Mouse (Mus musculus) inflammation-experienced regulatory T-cells, adult 6 months (primary cell): ENCODE measurements around the gene Slc25a25. TPM values are rescaled to one million over a fixed set of nuclear protein-coding genes. Genes with fewer than 3 reads are reported as not detected.

Experiments
- ATAC-seq: one replicate; pipeline ENCODE4 v1.8.0; 2017
- polyA plus RNA-seq, 3 experiments: library from polyadenylated mRNA; unstranded; fragments of 100-300 nt; shearing (Covaris generic); gene quantifications; one replicate each; pipeline ENCODE4 v1.2.1; 2017

Gene Slc25a25
- polyA plus RNA-seq, 3 experiments from 2014 or later = 2.2 to 4.4 (median 4.3) TPM

DNA sequence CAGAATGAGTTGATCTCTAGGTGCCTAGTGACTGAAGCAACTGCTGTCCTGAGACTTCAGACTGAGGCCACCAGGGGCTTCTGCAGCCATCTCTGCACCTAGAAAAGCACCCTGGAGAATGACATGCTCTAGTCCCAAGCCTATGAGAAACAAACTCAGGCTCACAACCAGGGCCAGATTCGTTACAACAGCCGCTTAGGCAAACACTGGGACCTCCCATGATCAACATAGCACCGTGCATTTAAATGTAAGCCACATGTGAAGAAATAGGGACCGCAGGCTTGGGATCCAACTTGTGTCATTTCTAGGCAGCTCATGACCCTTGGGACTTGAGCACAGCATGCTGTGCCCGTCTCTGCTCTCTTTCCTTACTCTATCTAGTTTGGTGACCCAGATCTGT, 23.5 kb downstream of the Slc25a25 start:
- ATAC-seq = no peak

DNA sequence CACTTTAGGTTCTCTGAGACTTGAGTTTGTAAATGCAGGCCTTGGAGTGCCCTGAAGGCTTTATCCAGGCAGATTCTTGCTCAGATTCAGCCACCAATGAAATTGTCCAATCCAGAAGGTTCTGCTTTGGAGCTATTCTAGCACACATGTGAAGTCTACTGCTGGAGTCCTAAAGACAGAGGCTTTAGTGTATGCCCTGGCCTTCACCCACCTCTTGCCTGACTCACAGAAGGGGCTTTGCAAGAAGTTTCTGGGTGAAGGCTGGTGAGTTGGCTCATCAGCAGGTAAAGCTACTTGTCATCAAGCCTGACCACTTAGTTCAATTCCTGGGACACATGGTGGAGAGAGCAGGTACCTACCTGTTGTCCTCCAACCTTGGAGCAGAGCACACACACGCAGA, 25.1 kb downstream of the Slc25a25 start:
- ATAC-seq = no peak

DNA sequence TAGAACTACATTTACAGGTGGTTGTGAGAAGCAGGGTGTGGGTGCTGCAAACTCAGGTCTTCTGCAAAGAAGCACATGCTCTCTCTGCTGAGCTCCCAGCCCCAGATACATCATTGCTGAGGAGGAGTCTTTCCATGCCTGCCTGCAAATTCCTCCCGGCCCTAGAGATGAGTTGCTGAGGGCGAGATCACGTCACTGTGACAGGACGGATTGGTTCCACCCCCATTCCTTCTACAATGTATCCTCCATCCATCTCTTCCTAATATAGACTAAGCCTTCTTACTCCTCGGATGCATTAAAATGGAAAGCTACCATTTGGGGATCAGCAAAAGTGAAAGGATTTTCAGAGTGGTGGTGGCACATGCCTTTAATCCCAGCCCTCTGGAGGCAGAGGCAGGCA, 25.7 kb downstream of the Slc25a25 start:
- no peak for ATAC-seq

GRCm38 (mm10) chr2:32424796-32425195, 26.4 kb downstream of the Slc25a25 start:
- ATAC-seq = no peak

DNA sequence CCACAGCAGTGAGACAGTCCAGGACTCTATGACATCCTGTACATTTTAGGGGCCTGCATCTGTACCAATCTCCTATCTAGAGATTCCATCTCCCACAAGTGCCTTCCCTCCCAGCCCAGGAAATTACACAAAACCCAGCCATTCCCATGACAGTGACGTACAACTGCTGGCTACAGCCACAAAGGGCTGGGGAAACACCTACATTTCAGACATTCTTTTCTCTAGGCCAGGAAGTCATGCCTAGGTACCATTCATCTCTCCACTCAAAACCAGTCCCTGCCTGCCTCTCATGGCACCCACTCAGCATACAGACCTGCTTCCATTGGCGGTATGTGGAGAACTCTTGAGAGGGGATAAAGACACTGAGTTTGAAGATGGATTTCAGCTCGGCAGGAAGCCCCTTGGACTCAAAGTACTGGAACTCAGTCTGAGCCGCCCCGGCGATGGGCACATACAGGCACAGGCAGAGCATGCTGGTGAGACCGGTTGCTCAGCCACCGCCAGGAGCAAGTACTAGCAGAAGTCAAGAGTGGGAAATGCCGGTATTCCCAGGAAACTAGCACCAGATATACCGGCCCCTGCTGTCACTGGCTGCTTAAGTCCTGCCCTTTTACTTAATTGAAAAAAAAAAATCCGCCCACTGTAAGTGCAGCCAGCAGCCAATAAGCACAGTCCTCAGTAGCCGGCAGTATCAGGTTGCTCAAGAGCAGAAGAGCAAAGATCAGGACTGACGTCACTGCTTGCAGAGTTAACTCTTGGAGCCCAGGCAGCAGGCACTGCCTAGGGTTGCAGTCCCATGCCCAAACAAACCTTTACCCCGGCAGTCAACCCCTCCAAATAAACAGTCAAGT, 27.5 kb downstream of the Slc25a25 start:
- peak; percentile 79 for ATAC-seq

GRCm38 (mm10) chr2:32421851-32422251, 29.4 kb downstream of the Slc25a25 start:
- ATAC-seq = no peak

- no peak for ATAC-seq
Observed at GRCm38 (mm10) chr2:32420647-32421046, 30.6 kb downstream of the Slc25a25 start.

DNA sequence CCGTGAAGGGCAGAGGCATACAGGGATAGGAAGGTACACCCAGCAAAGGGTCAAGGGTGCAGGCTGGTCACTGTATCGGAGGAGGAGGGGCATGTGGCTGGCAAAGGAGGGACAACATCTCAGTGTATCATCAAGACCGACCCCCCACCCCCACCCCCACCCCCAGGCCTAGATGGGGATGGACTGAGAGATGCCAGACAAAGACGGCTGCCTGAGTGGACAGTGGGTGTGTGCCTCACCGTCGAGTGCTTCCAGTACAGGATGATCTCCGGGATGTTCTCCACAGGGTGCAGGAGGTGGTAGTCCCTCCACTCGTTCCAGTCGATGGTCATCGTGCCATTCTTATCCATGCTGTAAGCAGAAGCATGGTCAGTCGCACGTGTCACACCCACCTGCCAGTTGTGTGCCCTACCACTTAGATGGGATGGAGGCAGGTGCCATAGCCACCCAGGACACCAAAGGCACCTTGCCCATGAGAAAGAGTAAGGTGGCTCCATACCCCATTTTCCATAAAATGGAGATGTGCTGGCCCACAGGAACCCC, 31.1 kb downstream of the Slc25a25 start:
- no peak for ATAC-seq

- ATAC-seq = no peak
Observed at GRCm38 (mm10) chr2:32419359-32419758, 31.9 kb downstream of the Slc25a25 start.

- no peak for ATAC-seq
Observed at GRCm38 (mm10) chr2:32418430-32419151, 32.7 kb downstream of the Slc25a25 start.

DNA sequence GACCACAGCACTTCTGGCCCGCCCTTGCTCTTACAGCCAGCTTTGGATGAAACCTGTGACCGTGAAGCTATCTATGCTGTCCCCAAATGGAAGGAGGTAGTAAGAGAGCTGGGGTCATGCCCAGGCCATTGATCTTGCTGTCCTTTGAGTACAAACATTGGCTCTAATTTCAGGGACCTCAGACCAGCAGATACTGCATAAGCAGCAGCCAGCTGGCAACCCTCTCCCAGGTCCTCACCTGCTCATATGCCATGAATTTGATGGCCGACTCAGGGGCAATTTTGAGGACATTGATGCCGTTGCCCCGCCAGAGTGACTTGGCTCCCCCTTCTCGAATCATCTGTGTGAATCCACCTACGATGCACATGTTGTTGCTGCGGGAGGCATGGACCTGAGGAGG, 33.8 kb downstream of the Slc25a25 start:
- no peak for ATAC-seq

DNA sequence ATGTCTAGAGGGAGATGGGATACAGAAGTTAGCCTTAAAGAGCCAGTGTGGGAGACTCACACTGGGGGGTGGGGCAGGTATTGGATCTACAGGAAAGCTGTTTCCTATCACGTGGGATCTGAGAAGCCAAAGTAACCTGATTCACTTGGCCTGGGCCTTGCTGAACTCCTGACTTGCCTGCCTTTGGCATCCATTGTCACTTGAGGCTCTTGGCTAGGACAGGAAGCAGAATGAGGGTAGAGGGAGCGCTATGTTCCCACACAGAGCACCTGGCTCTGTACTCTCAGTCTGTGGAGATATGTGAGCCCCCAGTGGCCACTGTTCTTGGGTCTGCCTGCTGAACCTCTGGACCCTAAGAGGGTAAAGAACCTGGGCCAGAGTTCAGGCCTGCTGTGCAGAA, 34.7 kb downstream of the Slc25a25 start:
- ATAC-seq = no peak

GRCm38 (mm10) chr2:32415801-32416200, 35.4 kb downstream of the Slc25a25 start:
- ATAC-seq = no peak

DNA sequence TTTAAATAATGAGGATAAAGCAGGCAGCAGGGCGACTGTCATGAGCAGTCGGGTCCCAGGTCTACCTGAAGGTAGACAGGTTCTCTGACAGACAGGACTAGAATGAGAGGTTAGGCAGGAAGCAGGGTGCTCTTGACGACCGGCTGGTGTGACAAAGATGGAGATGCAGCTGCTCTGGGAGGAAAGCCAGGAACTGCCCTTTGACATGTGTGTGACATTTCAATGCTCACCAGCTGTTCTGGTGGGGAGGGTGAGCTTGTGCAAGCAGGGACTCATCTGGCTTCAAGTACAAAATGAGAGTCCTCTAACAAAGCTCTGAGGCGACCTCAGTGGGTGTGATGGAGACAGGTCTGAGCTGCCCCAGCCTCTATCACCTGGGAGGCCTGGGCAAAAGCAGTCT, 37.3 kb downstream of the Slc25a25 start:
- ATAC-seq = no peak

DNA sequence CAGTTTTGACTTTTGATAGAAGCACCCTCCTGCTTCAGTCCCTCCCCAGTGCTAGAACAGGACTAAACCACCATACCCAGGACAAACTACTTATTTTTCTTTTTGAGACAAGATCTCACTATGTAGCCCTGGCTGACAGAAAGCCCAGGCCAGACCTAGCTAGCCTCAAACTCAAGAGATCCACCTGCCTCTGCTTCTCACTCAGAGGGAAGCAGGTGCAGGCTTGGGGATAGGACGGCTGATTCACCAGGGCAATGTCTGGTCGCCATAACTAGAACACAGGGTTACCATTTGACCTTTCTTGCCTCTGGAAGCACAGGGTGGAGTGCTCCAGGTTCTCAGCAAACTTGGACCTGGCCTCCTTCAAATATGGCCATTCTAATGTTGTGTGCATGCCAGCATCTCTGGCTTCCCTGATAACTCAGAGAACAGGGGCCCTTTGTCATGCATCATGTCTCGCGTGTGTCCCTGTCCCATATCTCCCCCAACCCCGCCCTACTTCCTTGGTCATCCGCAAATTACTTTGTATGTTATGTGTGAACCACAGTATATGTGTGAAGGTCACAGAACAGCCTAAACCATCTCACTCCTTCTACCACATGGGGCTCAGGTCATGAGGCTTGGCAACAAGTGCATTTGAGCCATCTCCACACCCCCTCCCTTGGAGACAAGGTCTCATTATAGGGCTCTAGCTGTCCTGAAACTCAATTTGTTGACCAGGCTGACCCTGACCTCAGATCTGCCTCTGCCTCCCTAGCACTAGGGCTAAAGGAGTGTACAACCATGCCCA, 38.3 kb downstream of the Slc25a25 start:
- ATAC-seq = no peak

DNA sequence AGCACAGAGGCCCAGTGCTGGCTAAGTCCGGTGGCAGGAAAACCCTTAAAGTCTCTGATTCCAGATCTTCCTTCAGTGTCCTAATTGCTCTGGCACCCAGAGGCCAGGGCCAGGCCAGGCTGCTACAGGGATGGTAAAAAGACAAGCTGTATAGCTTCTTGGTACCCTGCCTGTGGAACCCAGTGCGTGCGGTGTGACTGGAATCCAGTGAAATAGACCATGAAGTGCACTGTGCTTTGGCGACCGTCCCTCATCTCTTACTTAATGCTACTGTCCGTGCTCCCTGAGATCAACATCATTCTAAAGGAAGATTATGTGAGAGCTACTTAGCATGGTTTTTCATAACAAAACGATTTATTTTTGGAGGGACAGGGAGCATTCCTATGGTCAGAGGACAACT, 39.8 kb downstream of the Slc25a25 start:
- ATAC-seq = no peak

DNA sequence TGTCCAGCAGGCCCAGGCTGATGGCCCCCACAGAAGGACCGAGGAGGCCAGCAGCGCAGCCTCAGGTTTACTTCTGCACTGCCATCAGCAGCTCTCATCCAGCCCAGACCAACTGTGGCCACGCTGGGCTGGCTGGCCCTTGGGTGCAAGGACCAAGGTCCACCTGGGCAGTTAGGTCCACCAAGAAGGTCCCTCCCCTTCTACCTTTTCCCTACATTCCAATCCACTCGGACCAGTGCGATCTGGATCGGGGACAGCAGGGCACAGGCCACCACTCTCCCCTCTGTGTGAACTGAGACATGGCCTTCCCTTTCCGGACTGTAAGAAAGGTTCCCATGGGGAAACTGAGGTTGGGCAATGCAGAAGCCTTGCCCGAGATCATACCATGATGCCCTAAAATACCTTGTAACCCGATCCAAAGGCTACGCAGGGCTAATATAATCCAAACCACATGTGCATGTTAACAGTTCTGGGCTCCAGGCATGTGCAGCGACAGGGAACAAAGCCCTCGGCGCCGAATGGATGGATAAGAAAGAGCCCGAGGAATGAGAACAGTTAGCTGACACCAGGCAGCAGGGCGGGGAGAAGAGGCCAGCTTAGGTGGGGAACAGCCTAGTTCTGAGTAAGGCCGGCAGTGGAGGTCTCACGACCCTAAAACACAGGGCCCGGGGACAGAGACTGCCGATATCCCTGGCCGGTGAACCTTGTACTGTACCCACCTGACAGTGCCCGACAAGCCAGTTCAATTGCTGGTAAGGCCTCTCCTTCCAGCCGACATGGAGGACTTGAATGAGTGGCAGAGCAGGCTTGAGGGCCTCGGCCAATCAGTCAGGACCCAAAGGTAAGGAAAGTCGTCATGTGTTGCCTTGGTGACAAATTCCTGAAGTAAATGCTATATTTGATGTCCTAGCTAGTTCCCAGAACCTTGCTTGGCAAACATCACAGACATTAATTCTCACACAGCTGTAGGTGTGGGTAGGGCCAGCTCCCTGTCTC, 42.5 kb downstream of the Slc25a25 start:
- ATAC-seq = no peak

DNA sequence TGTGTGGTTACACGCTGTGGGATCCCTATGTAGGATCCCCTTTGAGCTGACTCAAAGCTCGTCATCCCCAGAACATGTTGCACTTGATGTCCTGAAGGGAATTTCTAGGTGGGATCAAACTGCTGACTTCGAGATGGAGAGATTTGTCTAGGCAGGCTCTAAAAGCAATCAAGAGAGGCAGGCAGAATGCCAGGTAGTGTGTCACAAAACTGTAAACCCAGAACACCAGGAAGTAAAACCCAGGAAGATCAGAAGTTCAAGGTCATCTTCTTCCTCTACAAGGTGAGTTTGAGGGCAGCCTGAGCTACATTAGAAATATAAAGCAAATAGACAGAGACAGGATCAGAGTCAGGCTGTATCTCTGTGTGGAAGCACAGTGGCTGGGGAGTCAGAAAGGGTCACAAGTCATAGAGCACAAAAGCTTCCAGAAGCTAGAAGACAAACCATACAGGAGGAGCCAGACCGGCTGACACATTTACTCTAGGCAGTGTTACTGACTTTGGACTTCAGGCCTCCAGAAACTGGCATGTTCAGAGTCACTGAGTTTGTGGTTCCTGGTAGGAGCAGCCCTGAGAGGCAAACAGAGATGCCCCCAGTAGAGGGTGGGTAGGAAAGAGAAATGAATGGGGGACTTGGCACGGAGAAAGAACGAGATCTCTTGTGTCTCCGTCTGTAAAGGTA, 44.0 kb downstream of the Slc25a25 start:
- no peak for ATAC-seq

- peak; percentile 83 for ATAC-seq
Observed at GRCm38 (mm10) chr2:32404663-32405062, 46.6 kb downstream of the Slc25a25 start.

- no peak for ATAC-seq
Observed at GRCm38 (mm10) chr2:32396695-32397094, 54.5 kb downstream of the Slc25a25 start.
